Mouse (Mus musculus): ENCODE data around the gene Ube2j1.

- TF ChIP-seq CTCF (IDR thresholded peaks at IDR 0.05; ENCODE audit: control insufficient read depth, insufficient read depth, insufficient read length) (no peak), USF1 (IDR thresholded peaks at IDR 0.05; ENCODE audit: low read depth) (no peak), MAX (IDR thresholded peaks at IDR 0.05) (no peak), MYOG (IDR thresholded peaks at IDR 0.05; ENCODE audit: control insufficient read depth, extremely low read depth, insufficient read length) (no peak), CEBPB (IDR thresholded peaks at IDR 0.05; ENCODE audit: low read depth) (no peak), FOSL1 (IDR thresholded peaks at IDR 0.05; ENCODE audit: insufficient read depth, low read length, poor library complexity, severe bottlenecking) (no peak), MYOD1 (IDR thresholded peaks at IDR 0.05; ENCODE audit: control insufficient read depth, insufficient read length, low read depth) (no peak)
Observed at GRCm38 (mm10) chr4:33032045-33032444, 829 bp downstream of the Ube2j1 start.
